8 mouse cellular contexts compared by ENCODE assay signal in genomic region chr9:118606148-118606816, GRCm38 (mm10). TPM values are rescaled to one million over a fixed set of nuclear protein-coding genes. Genes with fewer than 3 reads are reported as not detected.
DNase-seq lines count a peak whose midpoint lies in the region; ATAC-seq and TF ChIP-seq lines count a peak whose summit lies in the region.

Gene Itga9 (plus strand): TSS chr9:118606690.

- H3K9me3 ChIP-seq in forebrain, embryonic 11.5 days (ENCODE audit: control insufficient read depth, low read length) = no peaks in the 10 kb centered on the region
- no peaks in the 10 kb centered on the region for H3K9me3 ChIP-seq in heart, embryonic 15.5 days (replicated peaks)
- no peaks in the 10 kb centered on the region for H3K9me3 ChIP-seq in liver, embryonic 16.5 days (replicated peaks; ENCODE audit: control insufficient read depth, low read length)
- no peaks in the 10 kb centered on the region for H3K9me3 ChIP-seq in neural tube, embryonic 13.5 days
- no peaks in the 10 kb centered on the region for H3K9me3 ChIP-seq in stomach, postnatal 0 days (ENCODE audit: control insufficient read depth, low read length)

- H3K36me3 ChIP-seq in forebrain, embryonic 11.5 days (ENCODE audit: control insufficient read depth, insufficient read depth, low read length) = no peaks in the 10 kb centered on the region
- no peaks in the 10 kb centered on the region for H3K36me3 ChIP-seq in heart, embryonic 15.5 days
- no peaks in the 10 kb centered on the region for H3K36me3 ChIP-seq in liver, embryonic 16.5 days (ENCODE audit: control insufficient read depth, insufficient read depth)
- H3K36me3 ChIP-seq in neural tube, embryonic 13.5 days = no peaks in the 10 kb centered on the region
- H3K36me3 ChIP-seq in stomach, postnatal 0 days (ENCODE audit: control insufficient read depth, insufficient read depth, low read length) = no peaks in the 10 kb centered on the region

- H3K4me2 ChIP-seq in forebrain, embryonic 11.5 days (ENCODE audit: low read depth, low read length, severe bottlenecking) = peak within 1 kb of the TSS; percentile 93
- H3K4me2 ChIP-seq in heart, embryonic 15.5 days = peak within 1 kb of the TSS; percentile 80
- peak within 1 kb of the TSS; percentile 61 for H3K4me2 ChIP-seq in liver, embryonic 16.5 days (ENCODE audit: low read depth, low read length)
- peak within 1 kb of the TSS; percentile 87 for H3K4me2 ChIP-seq in neural tube, embryonic 13.5 days
- peak within 1 kb of the TSS; percentile 83 for H3K4me2 ChIP-seq in stomach, postnatal 0 days (replicated peaks; ENCODE audit: low read depth)

- TF ChIP-seq CTCF in stomach, postnatal 0 days (IDR thresholded peaks at IDR 0.05; ENCODE audit: low read depth) = peak; percentile 70

- ATAC-seq in forebrain, embryonic 11.5 days (replicated peaks; ENCODE audit: low FRiP score) = peak; percentile 89
- ATAC-seq in heart, embryonic 15.5 days (replicated peaks; ENCODE audit: insufficient number of reproducible peaks, insufficient read depth, low FRiP score, low read depth) = peak; percentile 80
- peak; percentile 39 for ATAC-seq in liver, embryonic 16.5 days (ENCODE audit: low read depth)
- ATAC-seq in neural tube, embryonic 13.5 days (ENCODE audit: low read depth) = peak; percentile 91
- peak; percentile 88 for ATAC-seq in stomach, postnatal 0 days (ENCODE audit: low FRiP score, low TSS enrichment)

- WGBS in forebrain, embryonic 11.5 days = 11% methylated on average over 40 of the region's 42 CpGs
- 11% methylated on average over 38 of the region's 42 CpGs for WGBS in heart, embryonic 15.5 days
- WGBS in liver, embryonic 16.5 days (ENCODE audit: insufficient replicate concordance) = 12% methylated on average over 38 of the region's 42 CpGs
- 12% methylated on average over 40 of the region's 42 CpGs for WGBS in neural tube, embryonic 13.5 days
- WGBS in stomach, postnatal 0 days = 10% methylated on average over 35 of the region's 42 CpGs

- peak within 1 kb of the TSS; percentile 60 for H3K4me3 ChIP-seq in forebrain, embryonic 11.5 days (ENCODE audit: low read depth, low read length)
- H3K4me3 ChIP-seq in heart, embryonic 15.5 days = peak within 1 kb of the TSS; percentile 74
- peak within 1 kb of the TSS; percentile 55 for H3K4me3 ChIP-seq in liver, embryonic 16.5 days (ENCODE audit: low read depth, low read length)
- H3K4me3 ChIP-seq in neural tube, embryonic 13.5 days = peak within 1 kb of the TSS; percentile 71
- peak within 1 kb of the TSS; percentile 63 for H3K4me3 ChIP-seq in stomach, postnatal 0 days (ENCODE audit: low read depth, low read length)

- peaks cover 4% of the 10 kb centered on the region; the same call in 1 of the 2 replicates for H3K4me1 ChIP-seq in forebrain, embryonic 11.5 days (replicated peaks; ENCODE audit: control insufficient read depth, insufficient read depth, low read length)
- peaks cover 44% of the 10 kb centered on the region for H3K4me1 ChIP-seq in heart, embryonic 15.5 days (replicated peaks)
- H3K4me1 ChIP-seq in liver, embryonic 16.5 days (ENCODE audit: control insufficient read depth, low read depth, low read length) = no peaks in the 10 kb centered on the region
- H3K4me1 ChIP-seq in neural tube, embryonic 13.5 days (replicated peaks) = peaks cover 31% of the 10 kb centered on the region
- no peaks in the 10 kb centered on the region; the same call in none of the 2 replicates for H3K4me1 ChIP-seq in stomach, postnatal 0 days (replicated peaks; ENCODE audit: control insufficient read depth, insufficient read depth)

- peaks cover 33% of the 10 kb centered on the region for H3K27me3 ChIP-seq in forebrain, embryonic 11.5 days (ENCODE audit: control insufficient read depth, insufficient read depth, low read length)
- H3K27me3 ChIP-seq in heart, embryonic 15.5 days = 0 out of 2 replicates have a peak, but pooled peaks cover 11% of the 10 kb centered on the region
- peaks cover 31% of the 10 kb centered on the region for H3K27me3 ChIP-seq in liver, embryonic 16.5 days (ENCODE audit: control insufficient read depth, insufficient read depth, low read depth, low read length)
- H3K27me3 ChIP-seq in neural tube, embryonic 13.5 days = peaks cover 63% of the 10 kb centered on the region
- no peaks in the 10 kb centered on the region for H3K27me3 ChIP-seq in stomach, postnatal 0 days (ENCODE audit: control insufficient read depth, insufficient read depth, low read length)

- DNase-seq in left cerebral cortex, adult 18-20 months (ENCODE audit: low spot score in 2 of 2) = peak; percentile 49 to 66
- DNase-seq in left cerebral cortex, adult 11 months (ENCODE audit: low spot score) = no peak
- DNase-seq in forebrain, embryonic 11.5 days (ENCODE audit: low spot score) = peak; percentile 92
- DNase-seq in kidney, postnatal 10 days = peak; percentile 94
- DNase-seq in stomach, postnatal 0 days (ENCODE audit: low spot score) = peak; percentile 80

- no peak within 1 kb of the TSS for H3K27ac ChIP-seq in forebrain, embryonic 11.5 days (ENCODE audit: low read depth, low read length)
- peak within 1 kb of the TSS; percentile 69 for H3K27ac ChIP-seq in heart, embryonic 15.5 days
- H3K27ac ChIP-seq in liver, embryonic 16.5 days (ENCODE audit: low read length) = peak within 1 kb of the TSS; percentile 20; the same call in 1 of the 2 replicates
- peak within 1 kb of the TSS; percentile 54 for H3K27ac ChIP-seq in neural tube, embryonic 13.5 days (replicated peaks)
- peak within 1 kb of the TSS; percentile 49 for H3K27ac ChIP-seq in stomach, postnatal 0 days (replicated peaks)

- peak within 1 kb of the TSS; percentile 72 for H3K9ac ChIP-seq in forebrain, embryonic 11.5 days (ENCODE audit: low read length)
- peak within 1 kb of the TSS; percentile 87 for H3K9ac ChIP-seq in heart, embryonic 15.5 days
- H3K9ac ChIP-seq in liver, embryonic 16.5 days (ENCODE audit: low read depth, low read length) = peak within 1 kb of the TSS; percentile 45
- H3K9ac ChIP-seq in neural tube, embryonic 13.5 days = peak within 1 kb of the TSS; percentile 89
- peak within 1 kb of the TSS; percentile 84 for H3K9ac ChIP-seq in stomach, postnatal 0 days (ENCODE audit: low read length)

- TF ChIP-seq EP300 in stomach, postnatal 0 days (optimal IDR thresholded peaks at IDR 0.05) = no peak

RNA-seq across cellular contexts. Expression of gene Itga9, which starts in this region (rescaled TPM):
- total RNA-seq in left cerebral cortex, adult 18-20 months (2021) = 1 to 10 TPM; 5.6 to 7.5 TPM
- 6.3 and 7.1 TPM in 2 replicates for polyA plus RNA-seq in forebrain, embryonic 11.5 days (2014; fragmentation: Nextera tagmentation; extraction: Ambion mirVana)
- polyA plus RNA-seq in heart, embryonic 15.5 days (2015; fragmentation: Nextera tagmentation; extraction: Ambion mirVana) = 12.0 and 13.5 TPM in 2 replicates
- polyA plus RNA-seq in liver, embryonic 16.5 days (2015; fragmentation: Nextera tagmentation; extraction: Ambion mirVana) = 1.1 and 1.4 TPM in 2 replicates
- polyA plus RNA-seq in neural tube, embryonic 13.5 days (2015; fragmentation: Nextera tagmentation; extraction: Ambion mirVana) = 3.5 and 4.9 TPM in 2 replicates
- polyA plus RNA-seq in stomach, postnatal 0 days (2015; fragmentation: Nextera tagmentation; extraction: Ambion mirVana) = 4.2 and 5.3 TPM in 2 replicates

Comparison
In these comparisons a context has a peak if more than half of its experiments do, and no peak if none do; other contexts are left out.
1. ATAC-seq: peak in every context shown above with its lines; median percentile 91 in neural tube, embryonic 13.5 days; 89 in forebrain, embryonic 11.5 days; 88 in stomach, postnatal 0 days; 80 in heart, embryonic 15.5 days; 39 in liver, embryonic 16.5 days.